Mouse (Mus musculus) lung, postnatal 10 days (tissue): ENCODE data around the gene Npepps.
A peak's percentile ranks its signal among the peaks of the same experiment; 100 is the strongest.

Experiments
- DNase-seq: peaks from one replicate; pipeline ENCODE4 v3.0.0; 2021

Npepps gene

DNA sequence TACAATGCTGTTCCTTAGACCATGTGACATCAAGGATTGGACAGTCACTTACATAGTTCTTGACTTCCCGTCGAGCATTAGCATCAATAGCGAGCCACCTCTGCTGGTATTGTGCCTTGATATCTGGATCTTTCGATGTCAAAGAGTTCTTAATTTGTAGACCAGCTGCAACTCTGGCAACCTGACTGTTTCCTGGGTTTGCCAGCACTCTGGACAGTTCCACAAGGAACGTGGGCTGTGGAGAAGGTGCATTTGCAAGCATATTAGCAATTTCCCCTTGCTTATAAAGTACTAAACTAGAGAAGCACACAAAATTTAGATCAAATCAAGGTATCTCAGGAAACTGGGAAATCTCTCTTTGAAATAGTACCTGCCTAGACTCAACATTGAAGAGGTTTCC is 95.6 kb downstream of the Npepps start:
- no peak for DNase-seq

GRCm38 (mm10) chr11:97182446-97182845 is 98.0 kb downstream of the Npepps start:
- no peak for DNase-seq

GRCm38 (mm10) chr11:97181061-97181460 is 99.4 kb downstream of the Npepps start:
- DNase-seq: no peak

DNA sequence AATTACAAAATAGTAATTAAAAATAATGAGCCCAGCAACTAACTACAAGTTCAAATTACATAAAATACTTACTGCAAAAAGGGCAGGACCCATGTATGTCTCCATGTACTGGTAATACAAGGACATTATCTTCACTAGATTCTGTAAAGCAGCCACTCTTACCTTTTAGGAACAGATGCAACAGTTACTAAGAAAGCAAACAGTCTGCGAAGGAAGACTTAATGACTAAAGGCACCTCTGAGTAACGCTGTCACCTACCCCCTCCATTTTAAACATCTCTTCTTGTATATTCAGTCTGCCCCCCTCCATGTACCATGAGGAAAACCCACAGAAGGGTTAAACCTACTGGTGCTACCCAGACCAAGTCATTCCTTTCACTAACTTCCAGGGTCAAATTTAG is 102.2 kb downstream of the Npepps start:
- DNase-seq: no peak

GRCm38 (mm10) chr11:97176851-97177250 is 103.6 kb downstream of the Npepps start:
- peak; percentile 64 for DNase-seq

DNA sequence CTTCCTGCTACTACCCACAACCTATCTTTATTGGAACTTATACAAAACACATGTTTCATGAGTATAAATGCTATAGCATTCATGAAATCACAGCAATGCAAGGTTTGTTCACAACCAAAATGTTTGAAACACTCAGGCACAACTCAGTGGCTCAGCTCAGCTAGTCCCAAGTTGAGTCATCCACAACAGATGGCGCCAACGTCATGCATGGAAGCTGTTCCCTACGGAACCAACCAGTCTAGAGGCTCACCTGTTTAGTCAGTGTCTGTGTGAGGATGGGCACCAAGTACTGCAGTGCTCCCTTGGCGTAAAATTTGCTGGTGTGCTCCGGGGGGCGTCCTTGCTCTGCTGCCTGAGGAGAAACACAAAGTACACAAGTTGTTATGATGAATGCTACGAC is 104.9 kb downstream of the Npepps start:
- DNase-seq: no peak

DNA sequence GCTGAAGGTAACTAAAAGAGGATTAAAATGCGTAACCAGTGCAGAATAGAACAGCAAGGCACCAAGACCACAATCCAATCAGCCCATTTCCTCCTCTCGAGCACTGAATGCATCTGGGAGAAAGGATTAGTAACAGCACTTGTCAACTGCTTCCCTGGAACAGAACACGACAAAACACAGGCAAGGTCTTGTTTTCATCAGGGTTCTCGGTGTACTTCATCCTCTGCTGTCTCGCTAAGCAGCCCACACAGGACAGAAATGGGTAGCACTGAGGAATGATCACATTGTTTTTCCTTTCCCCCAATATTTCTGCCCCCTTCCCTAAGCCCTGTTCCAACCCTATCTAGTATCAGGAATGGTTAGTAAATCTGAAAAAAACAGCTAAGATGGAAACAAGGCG is 120.1 kb downstream of the Npepps start:
- DNase-seq: no peak

DNA sequence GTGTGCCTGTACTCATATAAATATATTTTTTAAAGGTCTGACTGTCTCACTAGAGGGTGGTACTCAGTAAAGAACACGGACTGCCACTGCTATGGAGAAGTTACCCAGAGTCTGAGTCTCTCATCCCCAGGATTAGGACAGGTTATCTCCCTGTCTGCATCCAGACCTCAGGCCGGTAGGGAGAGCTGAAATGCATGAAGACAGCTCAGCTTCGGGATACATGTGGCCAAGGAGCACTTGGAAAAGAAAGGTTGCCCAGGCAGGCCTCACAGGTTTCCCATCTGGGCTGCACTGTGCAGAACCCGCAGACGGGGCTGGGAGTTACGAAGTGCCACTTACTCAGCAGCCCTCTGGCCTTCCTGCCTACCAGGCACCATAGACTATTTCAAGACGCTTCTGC is 123.4 kb downstream of the Npepps start:
- DNase-seq: no peak
